Mouse (Mus musculus) spleen, adult 18-20 months (tissue): ENCODE measurements around the gene Samd14.
"Not testable (repeated sequence)": the region's sequence is repeated elsewhere in the genome, so short reads cannot be mapped to it uniquely, and the experiment has no call there.

Source experiments
- DNase-seq, 2 experiments: peaks; one replicate each; pipeline ENCODE4 v3.0.0; 2022; ENCODE audit warnings: mixed read lengths in 2 of 2

Samd14 gene

GRCm38 (mm10) chr11:95006525-95007219 is 3.0 kb upstream of the Samd14 start:
- peak; percentile 80 to 85 for DNase-seq

DNA sequence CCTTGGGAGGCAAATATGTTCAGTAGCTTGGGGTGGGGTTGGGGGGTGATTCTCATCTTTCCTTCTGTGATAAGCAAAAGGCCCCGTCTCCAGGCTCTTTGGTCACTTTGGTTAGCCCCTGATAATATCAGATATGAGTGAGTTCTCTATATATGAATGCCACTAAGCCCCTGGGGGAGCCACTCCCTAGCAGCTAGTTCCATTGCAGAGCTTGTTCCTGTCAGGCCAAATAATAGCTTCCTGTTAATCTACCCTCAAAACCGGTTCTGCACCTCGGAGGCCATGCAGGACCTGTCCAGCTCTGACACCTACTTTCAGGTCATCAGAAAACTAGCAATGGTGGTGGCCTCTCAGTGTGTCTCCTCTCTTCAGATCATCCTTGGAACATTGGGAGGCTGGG is 2.3 kb upstream of the Samd14 start:
- DNase-seq: no peak

GRCm38 (mm10) chr11:95008661-95009628 is 734 bp upstream of the Samd14 start:
- no peak for DNase-seq

- peak in 1 of 2 experiments; percentile 12 for DNase-seq
Observed at GRCm38 (mm10) chr11:95010141-95010739, 561 bp downstream of the Samd14 start.

- DNase-seq: not testable (repeated sequence)
Observed at GRCm38 (mm10) chr11:95010841-95011403, 1.2 kb downstream of the Samd14 start.

DNA sequence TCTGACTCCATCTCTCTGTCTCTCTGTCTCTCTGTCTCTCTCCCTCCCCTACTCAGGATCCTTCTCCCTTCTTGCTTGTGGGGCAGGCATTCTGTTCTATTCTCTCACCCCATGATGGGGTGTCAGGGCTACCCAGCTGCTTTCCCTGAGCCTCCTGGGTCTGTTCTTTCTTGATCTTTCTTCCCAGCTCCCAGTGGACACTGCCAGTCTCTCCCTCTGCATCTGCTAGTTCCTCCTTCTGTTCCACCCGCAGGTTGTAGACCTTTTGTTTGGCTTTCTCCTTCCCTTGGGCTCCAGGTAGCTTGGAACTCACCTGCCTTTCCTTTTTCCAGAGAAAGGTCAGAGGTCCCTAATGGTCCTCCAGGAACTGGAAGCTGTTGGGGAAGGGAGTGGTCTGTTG is 1.7 kb downstream of the Samd14 start:
- no peak for DNase-seq

DNA sequence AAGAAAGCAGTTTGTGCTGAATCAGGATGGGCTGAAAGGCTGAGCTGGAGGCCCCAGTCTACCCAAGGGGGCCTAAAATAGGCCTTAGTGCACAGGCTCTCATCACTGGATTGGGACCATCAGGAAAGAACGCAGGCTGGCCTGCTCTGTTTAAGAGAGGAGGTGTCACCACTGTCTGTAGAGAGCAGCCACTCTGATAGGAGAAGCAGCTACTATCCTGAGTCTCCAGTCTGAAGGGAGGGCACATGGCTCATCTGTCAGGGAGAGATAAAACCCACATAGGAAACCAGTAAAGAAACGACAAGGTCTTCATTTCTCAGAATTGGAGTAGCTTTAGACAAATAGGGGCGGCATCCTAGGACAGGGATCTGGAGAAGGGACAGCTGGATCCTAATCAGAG is 2.4 kb downstream of the Samd14 start:
- DNase-seq: no peak

DNA sequence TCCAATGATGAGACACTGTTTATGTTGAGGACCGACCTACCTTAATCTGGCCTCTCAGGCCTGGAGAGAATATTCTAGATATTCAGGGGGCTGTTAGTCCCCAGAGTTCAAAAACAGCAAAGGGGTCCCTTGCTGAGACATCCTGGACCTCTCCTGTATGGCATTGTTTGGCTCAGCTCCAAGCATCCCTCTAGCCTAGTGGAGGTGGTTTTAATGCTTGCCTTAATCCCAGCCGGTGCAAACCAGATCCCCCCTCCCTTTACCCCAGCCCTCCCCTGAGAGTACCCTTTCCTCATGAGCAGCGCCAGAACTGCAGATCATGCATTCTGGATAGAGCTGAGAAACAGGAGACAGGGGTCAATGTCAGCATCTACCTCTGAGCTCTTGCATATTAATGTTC is 2.8 kb downstream of the Samd14 start:
- DNase-seq: no peak

DNA sequence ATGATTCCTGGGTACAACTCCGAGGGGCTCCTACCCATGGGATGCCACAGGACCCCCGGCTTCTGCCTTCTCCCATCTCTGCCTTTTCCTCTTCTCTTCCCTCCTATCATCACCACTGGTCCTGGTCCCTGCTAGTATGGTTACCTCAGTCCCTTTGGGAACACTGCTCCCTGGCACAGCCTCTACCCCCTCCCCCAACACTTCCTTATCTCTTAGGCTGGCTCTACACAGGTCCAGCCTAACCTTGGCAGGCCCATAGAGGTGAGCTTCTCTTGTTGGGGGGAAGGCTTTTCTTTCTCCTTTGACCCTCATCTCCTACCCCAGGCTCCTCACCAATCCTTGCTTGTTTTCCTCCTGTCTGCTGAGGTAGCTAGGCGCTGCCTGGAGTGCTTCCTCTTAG is 5.8 kb downstream of the Samd14 start:
- DNase-seq: no peak

DNA sequence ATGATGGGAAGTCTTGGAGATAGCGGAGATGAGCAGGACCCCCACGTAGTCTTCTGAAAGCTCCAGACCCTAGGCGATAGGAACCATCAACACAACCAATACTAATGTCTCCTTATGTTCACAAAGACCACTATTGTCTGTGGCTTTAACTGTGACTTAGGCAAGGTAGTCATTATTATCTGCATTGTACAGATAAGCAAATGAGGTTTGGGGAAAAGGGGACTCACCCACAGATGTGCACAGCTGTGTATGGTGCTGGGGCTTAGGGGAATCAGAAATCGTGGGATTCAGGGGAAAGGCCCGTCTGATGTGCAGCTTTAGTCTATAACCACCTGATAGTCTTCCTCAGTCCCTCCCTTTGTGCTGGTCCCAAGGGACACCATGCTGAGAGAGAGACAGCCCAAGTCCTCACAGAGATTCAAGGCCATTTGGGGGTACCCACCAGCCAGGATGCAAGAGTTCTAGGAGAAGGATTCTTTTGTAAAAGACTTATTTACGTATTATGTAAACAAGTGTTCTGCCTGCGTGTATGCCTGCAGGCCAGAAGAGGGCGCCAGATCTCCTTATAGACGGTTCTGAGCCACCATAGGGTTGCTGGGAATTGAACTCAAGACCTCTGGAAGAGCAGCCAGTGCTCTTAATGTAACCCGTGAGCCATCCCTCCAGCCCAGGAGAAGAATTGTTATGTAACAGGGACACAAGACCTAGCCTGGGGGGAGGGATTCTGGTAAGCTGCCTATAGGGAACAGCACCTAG is 12.7 kb downstream of the Samd14 start:
- peak in 1 of 2 experiments; percentile 9 for DNase-seq

- DNase-seq: no peak
Observed at GRCm38 (mm10) chr11:95023481-95023880, 13.8 kb downstream of the Samd14 start.

GRCm38 (mm10) chr11:95024439-95025184 is 14.9 kb downstream of the Samd14 start:
- no peak for DNase-seq

DNA sequence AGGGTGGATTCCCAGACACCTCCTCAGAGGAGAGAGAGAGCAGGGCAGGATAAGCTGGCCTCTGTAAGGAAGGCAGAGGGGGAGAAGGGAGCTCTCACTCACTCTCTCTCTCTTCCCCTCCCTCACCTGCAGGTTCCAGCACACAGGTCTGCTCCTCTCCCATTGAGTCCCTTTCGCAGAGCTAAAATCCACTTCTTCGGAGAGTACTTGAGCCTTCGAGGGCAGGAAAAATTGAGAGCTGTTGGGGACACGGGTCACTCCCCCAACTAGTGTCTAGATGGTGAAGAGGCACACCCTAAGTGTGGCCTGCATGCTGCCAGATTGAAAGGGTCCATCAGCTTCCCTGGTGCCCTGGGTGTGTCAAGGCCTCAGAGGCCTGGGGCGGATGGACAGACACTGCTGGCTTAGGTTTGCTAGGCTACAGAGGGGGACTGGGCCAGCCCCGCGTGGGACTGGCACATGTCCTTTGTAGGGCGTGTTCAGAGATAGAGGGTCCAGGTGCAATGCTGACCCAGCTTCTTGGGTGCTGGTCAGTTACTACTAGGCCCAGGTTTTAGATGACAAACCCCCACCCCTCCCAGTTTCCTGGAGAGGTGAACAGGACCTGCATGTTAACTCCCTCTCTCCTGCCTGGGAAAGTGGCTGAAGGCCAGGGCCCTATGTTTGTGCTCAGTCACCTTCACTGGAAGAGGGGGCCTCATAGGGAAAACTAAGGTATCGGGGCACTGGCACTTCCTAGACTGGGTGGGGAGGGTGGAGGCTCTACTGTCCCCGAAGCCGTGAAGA is 15.7 kb downstream of the Samd14 start:
- DNase-seq: no peak

- no peak for DNase-seq
Observed at GRCm38 (mm10) chr11:95026090-95026542, 16.4 kb downstream of the Samd14 start.

DNA sequence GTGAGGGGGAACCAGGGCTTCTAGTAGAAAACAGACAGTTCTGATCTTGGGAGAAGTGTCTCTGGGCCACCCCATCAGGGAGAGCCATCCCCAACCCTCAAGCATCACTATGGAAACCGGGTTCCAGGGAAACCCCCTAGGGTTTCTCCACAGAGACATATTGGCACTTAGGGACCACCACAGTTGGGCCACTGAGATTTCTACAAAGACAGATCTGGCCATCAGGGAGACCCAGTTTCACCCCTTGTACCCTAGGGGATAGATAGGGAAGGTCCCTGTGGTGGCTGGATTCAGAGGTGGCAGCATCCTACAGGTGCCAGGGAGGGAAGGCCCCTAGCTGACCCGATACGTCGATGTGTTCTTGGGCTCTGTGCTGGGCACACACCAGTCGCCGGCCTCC is 17.2 kb downstream of the Samd14 start:
- no peak for DNase-seq

DNA sequence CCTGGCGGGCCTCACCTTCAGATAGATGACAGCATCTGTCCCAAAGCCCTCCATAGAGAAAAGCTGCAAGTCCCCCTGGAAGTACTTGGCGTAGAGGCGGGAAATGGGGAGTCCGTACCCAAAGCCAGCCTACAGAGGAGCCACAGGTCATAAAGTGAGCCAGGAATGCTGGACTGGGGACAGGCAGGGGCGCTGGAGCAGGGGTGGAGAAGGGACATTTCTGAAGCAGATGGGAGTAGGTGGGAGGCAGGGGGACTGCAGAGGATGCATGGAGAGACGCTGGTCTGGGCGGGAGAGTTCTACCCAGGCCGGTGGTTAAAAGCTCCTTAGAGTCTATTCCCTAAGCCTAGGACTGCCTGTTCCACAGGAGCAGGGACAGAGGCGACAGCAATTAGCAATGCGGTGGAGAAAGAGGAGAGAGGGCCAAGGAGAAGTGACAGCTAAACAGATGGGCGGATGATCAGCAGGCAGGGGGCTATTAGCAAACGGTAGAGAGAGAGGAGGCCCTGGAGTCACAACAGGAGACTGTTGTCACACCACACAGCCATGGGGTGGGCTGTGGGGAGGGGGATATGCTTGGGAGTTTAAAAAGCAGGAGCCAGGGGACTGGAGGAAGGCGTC is 18.3 kb downstream of the Samd14 start:
- DNase-seq: no peak

DNA sequence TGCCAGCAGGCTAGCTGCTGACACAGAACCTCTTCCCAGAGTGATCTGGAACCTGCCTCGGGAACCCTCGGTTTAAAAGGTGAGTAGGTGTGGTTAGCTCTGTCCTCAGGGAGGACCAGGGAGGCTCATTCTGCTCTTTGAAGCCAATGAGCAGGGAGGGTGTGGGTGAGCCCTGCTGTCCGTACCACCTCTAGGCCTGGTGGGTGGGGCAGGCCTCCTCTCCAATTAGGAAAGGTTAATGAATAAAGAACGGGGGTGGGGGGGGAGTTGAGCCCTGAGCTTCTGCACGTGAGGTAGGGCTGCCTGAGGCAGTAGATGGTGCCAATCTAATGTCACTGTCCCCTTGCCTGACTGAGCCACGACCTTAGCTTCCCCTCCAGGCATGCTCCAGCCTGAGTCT is 23.3 kb downstream of the Samd14 start:
- no peak for DNase-seq

GRCm38 (mm10) chr11:95033617-95034016 is 23.9 kb downstream of the Samd14 start:
- no peak for DNase-seq

DNA sequence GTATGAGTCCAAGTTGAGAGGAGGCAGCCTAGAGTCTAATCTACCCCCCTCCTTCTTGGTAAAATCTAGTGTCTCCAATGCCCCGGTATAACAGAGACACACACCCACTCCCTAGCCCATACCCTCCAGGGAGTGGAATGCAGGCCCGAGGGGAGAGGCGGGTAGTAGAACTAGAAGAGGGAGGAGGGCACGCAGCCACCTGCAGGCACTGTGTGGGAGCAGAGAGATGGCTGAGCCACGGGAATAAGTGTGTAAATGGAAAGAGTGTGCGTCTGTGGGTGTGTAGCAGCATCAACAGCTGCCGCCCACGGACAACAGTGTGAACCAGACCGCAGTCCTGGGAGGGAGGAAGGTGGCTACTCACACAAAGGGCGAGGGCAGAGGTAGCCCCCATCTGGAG is 25.2 kb downstream of the Samd14 start:
- DNase-seq: no peak

DNA sequence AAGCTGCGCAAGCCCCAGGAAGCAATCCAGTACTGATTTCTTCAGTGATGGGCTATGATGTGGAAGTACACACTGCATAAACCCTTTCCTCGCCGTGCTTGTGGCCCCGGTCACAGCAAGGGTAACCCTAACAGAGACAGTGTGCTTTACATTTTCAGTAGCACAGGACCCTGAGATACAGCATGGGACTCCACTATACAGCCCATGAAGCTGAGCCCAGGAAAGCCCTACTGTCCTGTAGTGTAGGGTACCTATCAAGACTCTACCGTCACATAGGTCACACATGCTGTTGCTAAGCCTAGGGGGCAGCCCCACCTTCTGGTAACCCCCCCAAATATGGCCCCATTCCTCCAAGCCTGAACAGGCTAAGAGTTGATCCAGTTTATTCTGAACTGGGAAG is 26.8 kb downstream of the Samd14 start:
- no peak for DNase-seq
